Mouse (Mus musculus) megakaryocyte, embryonic 14.5 days (primary cell): ENCODE data around the gene Tcaf2.

Source experiments
- FLI1 ChIP-seq: IDR thresholded peaks from 2 replicates; pipeline ENCODE4 v1.6.1; 2012; ENCODE audit warnings: low read length, inconsistent platforms, mixed read lengths
- GATA1 ChIP-seq: IDR thresholded peaks from 3 replicates; pipeline ENCODE4 v1.6.1; 2012; ENCODE audit warnings: mixed read lengths, low read length, inconsistent platforms, borderline replicate concordance

DNA sequence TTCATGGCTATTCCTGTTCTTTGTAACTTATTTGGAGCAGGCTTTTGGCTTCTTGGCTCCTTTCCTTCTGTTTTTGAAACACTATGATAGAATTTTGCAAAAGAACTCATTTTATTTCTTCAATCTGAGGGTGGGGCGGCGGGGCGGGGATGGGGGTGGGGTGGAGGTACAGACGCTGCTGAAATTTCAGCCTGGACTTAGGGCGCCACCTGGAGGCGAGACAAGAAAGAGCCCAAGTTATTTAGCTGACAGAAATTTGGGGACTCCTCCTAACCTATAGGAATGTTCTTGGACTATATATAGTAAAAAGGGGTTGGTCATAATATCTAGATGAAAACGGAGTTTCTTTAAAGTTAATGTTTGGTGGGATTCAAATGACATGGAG is 61.6 kb downstream of the Tcaf2 start:
- no peak for TF ChIP-seq GATA1
- TF ChIP-seq FLI1: no peak
